Mouse (Mus musculus) thymus, adult 2 months (tissue): ENCODE data around the gene Ebf4.

Source experiments
- CTCF ChIP-seq: fragments of 200-500 bp; IDR thresholded peaks from 2 replicates; pipeline ENCODE4 v1.5.1; 2012; ENCODE audit warnings: mild to moderate bottlenecking, control low read depth, low read length, moderate library complexity, borderline replicate concordance; ENCODE audit not compliant: control insufficient read depth, poor library complexity, insufficient read depth; ENCODE audit errors: extremely low read depth
- POLR2A ChIP-seq: fragments of 200-500 bp; IDR thresholded peaks from 2 replicates; pipeline ENCODE4 v1.6.1; 2012; ENCODE audit warnings: mild to moderate bottlenecking, low read length, control low read depth, moderate library complexity; ENCODE audit not compliant: control insufficient read depth, poor library complexity, insufficient read depth; ENCODE audit errors: extremely low read depth

- TF ChIP-seq POLR2A (no peak), CTCF (no peak)
Observed at GRCm38 (mm10) chr2:130362511-130363026, 67.6 kb downstream of the Ebf4 start.
